Mouse (Mus musculus) CH12.LX (cell line): ENCODE data around the gene Msantd2. TPM values are rescaled to one million over a fixed set of nuclear protein-coding genes. Genes with fewer than 3 reads are reported as not detected.

Source experiments
- DNase-seq: peaks from one replicate; pipeline ENCODE4 v3.0.0-alpha.2; 2013; ENCODE audit errors: extremely low read depth
- H3K27ac ChIP-seq: 2 replicates; pipeline ENCODE4 v1.5.1; 2012; ENCODE audit warnings: low read depth, mild to moderate bottlenecking, control low read depth, moderate library complexity; ENCODE audit not compliant: insufficient read depth
- H3K27me3 ChIP-seq: replicated peaks from 2 replicates; pipeline ENCODE3; 2012; ENCODE audit warnings: inconsistent platforms
- H3K36me3 ChIP-seq, 2 experiments: replicated peaks in 1 of 2; 2 replicates each; pipeline versions ENCODE3 to v1.6.1; 2012; ENCODE audit warnings: inconsistent platforms in 1 of 2, low read length in 1 of 2, mild to moderate bottlenecking in 1 of 2, mixed read lengths in 1 of 2, moderate library complexity in 1 of 2; ENCODE audit not compliant: control insufficient read depth in 1 of 2, insufficient read depth in 1 of 2
- H3K4me1 ChIP-seq, 2 experiments: 2 replicates each; pipeline ENCODE4 v1.6.1; 2012; ENCODE audit warnings: inconsistent platforms in 1 of 2, moderate library complexity in 1 of 2; ENCODE audit not compliant: insufficient read depth in 2 of 2, control insufficient read depth in 1 of 2
- H3K4me2 ChIP-seq: 2 replicates; pipeline ENCODE4 v1.6.1; 2012; ENCODE audit warnings: low read depth, mild to moderate bottlenecking, control low read depth; ENCODE audit not compliant: poor library complexity, insufficient read depth, severe bottlenecking
- H3K4me3 ChIP-seq, 3 experiments: fragments of 150-350 bp in 1 of 3; sonication (generic) in 1 of 3; replicated peaks in 1 of 3; 2 replicates each; pipeline versions ENCODE3 to v1.5.1; 2011 to 2012; ENCODE audit warnings: low read depth in 2 of 3, low read length in 2 of 3, mild to moderate bottlenecking in 2 of 3, moderate library complexity in 2 of 3, control low read depth in 1 of 3, improper control_type of control experiment in 1 of 3, inconsistent platforms in 1 of 3, mixed read lengths in 1 of 3; ENCODE audit not compliant: poor library complexity in 1 of 3
- H3K79me2 ChIP-seq: replicated peaks from 2 replicates; pipeline ENCODE4 v1.6.1; 2012; ENCODE audit warnings: mild to moderate bottlenecking, moderate library complexity; ENCODE audit not compliant: control insufficient read depth, poor library complexity, insufficient read depth, severe bottlenecking; ENCODE audit errors: extremely low read depth
- H3K9ac ChIP-seq: 2 replicates; pipeline ENCODE4 v1.6.1; 2012; ENCODE audit warnings: low read depth, mild to moderate bottlenecking, control low read depth, moderate library complexity; ENCODE audit not compliant: insufficient read depth
- H3K9me3 ChIP-seq: replicated peaks from 2 replicates; pipeline ENCODE3; 2012; ENCODE audit warnings: low read length, inconsistent platforms, mixed read lengths
- BHLHE40 ChIP-seq: IDR thresholded peaks from 2 replicates; pipeline ENCODE4 v1.6.1; 2011; ENCODE audit warnings: mild to moderate bottlenecking, low read depth, low read length, improper control_type of control experiment
- CHD2 ChIP-seq: IDR thresholded peaks from 2 replicates; pipeline ENCODE4 v1.6.1; 2011; ENCODE audit warnings: low read length, improper control_type of control experiment
- EP300 ChIP-seq: IDR thresholded peaks from 2 replicates; pipeline ENCODE4 v1.6.1; 2011; ENCODE audit warnings: low read length, improper control_type of control experiment
- ETS1 ChIP-seq: conservative IDR thresholded peaks from 2 replicates; pipeline ENCODE4 v1.6.1; 2012; ENCODE audit warnings: low read depth, mild to moderate bottlenecking, inconsistent platforms, low read length, improper control_type of control experiment, moderate library complexity
- GABPA ChIP-seq: IDR thresholded peaks from 2 replicates; pipeline ENCODE4 v1.6.1; 2012; ENCODE audit warnings: low read depth, low read length, improper control_type of control experiment, inconsistent platforms; ENCODE audit not compliant: insufficient replicate concordance
- HCFC1 ChIP-seq: IDR thresholded peaks from 2 replicates; pipeline ENCODE4 v1.6.1; 2012; ENCODE audit warnings: low read depth, mild to moderate bottlenecking, inconsistent platforms, low read length, improper control_type of control experiment
- IRF4 ChIP-seq: IDR thresholded peaks from 2 replicates; pipeline ENCODE4 v1.6.1; 2014; ENCODE audit warnings: low read depth, mild to moderate bottlenecking, inconsistent platforms, low read length, improper control_type of control experiment
- JUND ChIP-seq: conservative IDR thresholded peaks from 2 replicates; pipeline ENCODE4 v1.6.1; 2011; ENCODE audit warnings: low read depth, low read length, improper control_type of control experiment
- KAT2A ChIP-seq: IDR thresholded peaks from 2 replicates; pipeline ENCODE4 v1.6.1; 2012; ENCODE audit warnings: low read length, improper control_type of control experiment, inconsistent platforms; ENCODE audit not compliant: insufficient replicate concordance
- MAFK ChIP-seq: IDR thresholded peaks from 2 replicates; pipeline ENCODE4 v1.6.1; 2011; ENCODE audit warnings: low read length, improper control_type of control experiment; ENCODE audit not compliant: insufficient replicate concordance
- MAZ ChIP-seq: IDR thresholded peaks from 2 replicates; pipeline ENCODE4 v1.6.1; 2012; ENCODE audit warnings: low read depth, mild to moderate bottlenecking, inconsistent platforms, low read length, improper control_type of control experiment, moderate library complexity
- MEF2A ChIP-seq: IDR thresholded peaks from 2 replicates; pipeline ENCODE4 v1.6.1; 2014; ENCODE audit warnings: low read depth, mild to moderate bottlenecking, inconsistent platforms, low read length, improper control_type of control experiment, borderline replicate concordance
- MXI1 ChIP-seq: IDR thresholded peaks from 2 replicates; pipeline ENCODE4 v1.6.1; 2011; ENCODE audit warnings: mild to moderate bottlenecking, low read depth, low read length, improper control_type of control experiment
- MYC ChIP-seq: IDR thresholded peaks from 2 replicates; pipeline ENCODE4 v1.6.1; 2011; ENCODE audit warnings: low read depth, mild to moderate bottlenecking, improper control_type of control experiment, low read length
- NELFE ChIP-seq: IDR thresholded peaks from 2 replicates; pipeline ENCODE4 v1.6.1; 2011; ENCODE audit warnings: low read depth, low read length, improper control_type of control experiment
- NRF1 ChIP-seq: IDR thresholded peaks from 2 replicates; pipeline ENCODE4 v1.6.1; 2014; ENCODE audit warnings: low read depth, mild to moderate bottlenecking, inconsistent platforms, low read length, improper control_type of control experiment, moderate library complexity
- PAX5 ChIP-seq: IDR thresholded peaks from 2 replicates; pipeline ENCODE4 v1.6.1; 2012; ENCODE audit warnings: low read length, inconsistent platforms, mixed read lengths
- POLR2A ChIP-seq: IDR thresholded peaks from 2 replicates; pipeline ENCODE4 v1.6.1; 2011; ENCODE audit warnings: low read depth, mild to moderate bottlenecking, improper control_type of control experiment, low read length
- POLR2AphosphoS2 ChIP-seq: IDR thresholded peaks from 2 replicates; pipeline ENCODE4 v1.6.1; 2011; ENCODE audit warnings: low read depth, low read length, improper control_type of control experiment
- RAD21 ChIP-seq: IDR thresholded peaks from 2 replicates; pipeline ENCODE4 v1.6.1; 2011; ENCODE audit warnings: low read depth, mild to moderate bottlenecking, low read length, improper control_type of control experiment, moderate library complexity
- SIN3A ChIP-seq: IDR thresholded peaks from 2 replicates; pipeline ENCODE4 v1.6.1; 2012; ENCODE audit warnings: low read length, improper control_type of control experiment, inconsistent platforms
- SMC3 ChIP-seq: IDR thresholded peaks from 2 replicates; pipeline ENCODE4 v1.6.1; 2011; ENCODE audit warnings: low read depth, low read length, improper control_type of control experiment
- TBP ChIP-seq: conservative IDR thresholded peaks from 2 replicates; pipeline ENCODE4 v1.6.1; 2011; ENCODE audit warnings: low read depth, low read length, improper control_type of control experiment
- TCF12 ChIP-seq: IDR thresholded peaks from 2 replicates; pipeline ENCODE4 v1.6.1; 2014; ENCODE audit warnings: low read depth, mild to moderate bottlenecking, inconsistent platforms, low read length, improper control_type of control experiment
- UBTF ChIP-seq: IDR thresholded peaks from 2 replicates; pipeline ENCODE4 v1.6.1; 2012; ENCODE audit warnings: low read depth, mild to moderate bottlenecking, inconsistent platforms, low read length, improper control_type of control experiment, moderate library complexity
- USF1 ChIP-seq: IDR thresholded peaks from 2 replicates; pipeline ENCODE4 v1.6.1; 2014; ENCODE audit warnings: low read depth, mild to moderate bottlenecking, inconsistent platforms, low read length, improper control_type of control experiment
- USF2 ChIP-seq: conservative IDR thresholded peaks from 2 replicates; pipeline ENCODE4 v1.6.1; 2011; ENCODE audit warnings: low read depth, low read length, improper control_type of control experiment
- ZC3H11A ChIP-seq: IDR thresholded peaks from 2 replicates; pipeline ENCODE4 v1.6.1; 2012; ENCODE audit warnings: low read depth, mild to moderate bottlenecking, inconsistent platforms, low read length, improper control_type of control experiment
- ZMIZ1 ChIP-seq: IDR thresholded peaks from 2 replicates; pipeline ENCODE4 v1.6.1; 2012; ENCODE audit warnings: low read depth, mild to moderate bottlenecking, inconsistent platforms, low read length, improper control_type of control experiment
- dilution Hi-C: fragments of 300-500 bp; cut with MboI; formaldehyde crosslinking; loops from 2 replicates; pipeline ENCODE4 v1.14.3; 2020; ENCODE audit warnings: low sequenced_read_pairs; ENCODE audit not compliant: extremely low pct_unique_long_range_greater_than_20kb, extremely low pct_ligation_motif_present
- in situ Hi-C: fragments of 300-500 bp; cut with MboI; formaldehyde crosslinking; loops from 3 replicates; pipeline ENCODE4 v1.14.3; 2019; ENCODE audit warnings: low sequenced_read_pairs, low pct_ligation_motif_present, low pct_unique_long_range_greater_than_20kb, mixed read lengths
- polyA plus RNA-seq: library from polyadenylated mRNA; unstranded; fragments of >175 nt; gene quantifications from 2 replicates; pipeline ENCODE4 v1.2.1, GENCODE M21; 2012; ENCODE audit warnings: low read depth; ENCODE audit not compliant: insufficient read length
- total RNA-seq, 2 experiments: library from RNA; depleted of rRNA; stranded (reverse); fragments of 300-350 nt in 1 of 2; fragments of >200 nt in 1 of 2; gene quantifications; 2 replicates each; pipeline ENCODE4 v1.2.3; 2012 to 2014

Msantd2 gene
- total and polyA plus RNA-seq, 3 experiments = 11.9 to 16.8 (median 13.8) TPM

DNA sequence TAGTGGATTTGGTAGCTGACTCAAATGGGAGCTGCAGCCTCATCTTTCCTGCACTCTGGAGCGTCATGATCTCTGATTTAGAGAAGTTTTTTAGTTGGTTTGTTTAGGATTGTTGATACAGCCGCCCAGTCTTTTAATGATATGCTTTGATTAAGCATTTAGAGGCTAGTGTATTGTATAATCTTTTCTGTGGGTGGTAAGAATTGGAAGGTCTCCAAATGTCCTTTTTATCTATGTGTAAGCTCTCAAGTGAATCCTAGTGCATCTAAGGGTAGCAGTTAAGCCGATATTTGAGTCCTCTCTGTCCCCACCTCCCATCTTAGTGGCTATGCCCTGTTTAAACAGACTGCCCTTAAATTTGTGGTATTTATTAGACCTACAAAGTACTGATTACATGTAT, 25.3 kb downstream of the Msantd2 start:
- Histone ChIP-seq H3K9me3 (no peaks in the 10 kb centered on the region), H3K79me2 (peaks cover 3% of the 10 kb centered on the region; the same call in 1 of the 2 replicates), H3K36me3 (peaks cover 6 to 11% of the 10 kb centered on the region in 2 experiments), H3K4me2 (no peak overlapping the region), H3K4me3 (no peak overlapping the region), H3K4me1 (peaks cover 5 to 32% of the 10 kb centered on the region in 2 experiments), H3K9ac (no peak overlapping the region), H3K27ac (no peak overlapping the region), H3K27me3 (no peaks in the 10 kb centered on the region)
- dilution Hi-C loops (no loop called here), in situ Hi-C loops (no loop called here)
- DNase-seq = no peak
- TF ChIP-seq USF2 (no peak), TBP (no peak), EP300 (no peak), HCFC1 (no peak), USF1 (no peak), MAZ (no peak), ZMIZ1 (no peak), MYC (no peak), CHD2 (no peak), ZC3H11A (no peak), IRF4 (no peak), TCF12 (no peak), ETS1 (no peak), BHLHE40 (no peak)

DNA sequence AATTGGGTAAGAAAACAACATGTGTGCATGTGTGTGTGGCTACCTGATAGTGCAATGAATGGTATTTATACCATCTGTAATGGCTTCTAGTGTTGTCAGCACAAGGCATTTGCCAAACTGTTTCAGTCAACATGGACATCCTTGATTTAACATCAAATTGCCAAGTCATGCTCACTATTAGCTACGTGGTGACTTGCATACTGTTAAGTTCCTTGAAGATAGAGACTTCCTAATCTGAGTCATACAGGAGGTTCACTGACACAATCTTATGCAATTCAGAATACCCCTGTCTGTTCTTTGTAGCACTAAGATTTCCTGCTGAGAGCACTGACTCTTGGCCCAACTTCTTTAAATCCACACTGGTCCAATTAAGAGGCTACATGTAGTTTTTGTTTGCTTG, 28.3 kb downstream of the Msantd2 start:
- Histone ChIP-seq H3K4me3 (no peak overlapping the region), H3K4me2 (no peak overlapping the region), H3K9me3 (no peaks in the 10 kb centered on the region), H3K79me2 (no peaks in the 10 kb centered on the region; the same call in 1 of the 2 replicates), H3K27me3 (no peaks in the 10 kb centered on the region), H3K27ac (no peak overlapping the region), H3K36me3 (peaks cover 6 to 25% of the 10 kb centered on the region in 2 experiments), H3K4me1 (peaks cover 5 to 32% of the 10 kb centered on the region in 2 experiments), H3K9ac (no peak overlapping the region)
- peak; percentile 23 for DNase-seq
- in situ Hi-C loops = no loop called here
- dilution Hi-C loops = no loop called here
- TF ChIP-seq SIN3A = no peak
- no peak for TF ChIP-seq POLR2A
- no peak for TF ChIP-seq NRF1
- TF ChIP-seq MAFK = no peak
- TF ChIP-seq TBP = no peak
- no peak for TF ChIP-seq MXI1
- no peak for TF ChIP-seq ZC3H11A
- no peak for TF ChIP-seq UBTF
- no peak for TF ChIP-seq GABPA
- no peak for TF ChIP-seq EP300
- TF ChIP-seq POLR2AphosphoS2 = no peak
- TF ChIP-seq JUND = no peak
- no peak for TF ChIP-seq RAD21
- TF ChIP-seq SMC3 = no peak
- no peak for TF ChIP-seq NELFE
- TF ChIP-seq USF1 = no peak
- TF ChIP-seq TCF12 = no peak
- TF ChIP-seq PAX5 = no peak
- no peak for TF ChIP-seq MEF2A
- TF ChIP-seq KAT2A = no peak
